Mouse (Mus musculus) hindbrain, embryonic 14.5 days (tissue): ENCODE measurements around the gene Mei1. TPM values are rescaled to one million over a fixed set of nuclear protein-coding genes. Genes with fewer than 3 reads are reported as not detected.

Source experiments
- ATAC-seq: fragments of 200-750 bp; cut with Nextera tagmentation; 2 replicates; pipeline ENCODE4 v1.8.0; 2017; ENCODE audit warnings: moderate number of reproducible peaks, mild to moderate bottlenecking, moderate TSS enrichment, moderate library complexity; ENCODE audit not compliant: low FRiP score
- DNase-seq: peaks from one replicate; pipeline ENCODE4 v3.0.0-alpha.2; 2015; ENCODE audit warnings: low spot score
- H3K27ac ChIP-seq: fragments of 300-500 bp; sonication (generic); 2 replicates; pipeline ENCODE4 v1.5.1; 2014; ENCODE audit warnings: mild to moderate bottlenecking, moderate library complexity
- H3K27me3 ChIP-seq: fragments of 300-500 bp; sonication (generic); 2 replicates; pipeline ENCODE4 v1.6.1; 2014; ENCODE audit warnings: mild to moderate bottlenecking, low read length, mixed read lengths; ENCODE audit not compliant: control insufficient read depth, insufficient read depth
- H3K36me3 ChIP-seq: fragments of 300-500 bp; sonication (generic); replicated peaks from 2 replicates; pipeline ENCODE4 v1.6.1; 2014; ENCODE audit not compliant: control insufficient read depth, insufficient read depth
- H3K4me1 ChIP-seq: fragments of 300-500 bp; sonication (generic); replicated peaks from 2 replicates; pipeline ENCODE4 v1.6.1; 2014; ENCODE audit warnings: antibody characterized with exemption, low read length, mixed read lengths; ENCODE audit not compliant: control insufficient read depth, insufficient read depth
- H3K4me2 ChIP-seq: fragments of 300-500 bp; sonication (generic); replicated peaks from 2 replicates; pipeline ENCODE4 v1.6.1; 2014; ENCODE audit warnings: mild to moderate bottlenecking, moderate library complexity
- H3K4me3 ChIP-seq: fragments of 300-500 bp; sonication (generic); replicated peaks from 2 replicates; pipeline ENCODE4 v1.5.1; 2014; ENCODE audit warnings: mild to moderate bottlenecking, low read length
- H3K9ac ChIP-seq: fragments of 300-500 bp; sonication (generic); 2 replicates; pipeline ENCODE4 v1.6.1; 2014
- H3K9me3 ChIP-seq: fragments of 300-500 bp; sonication (generic); 2 replicates; pipeline ENCODE4 v1.6.1; 2016; ENCODE audit warnings: low read length; ENCODE audit not compliant: control insufficient read depth
- WGBS: fragments of 180-500 bp; shearing (Covaris S2); extraction: QIAGEN DNeasy Blood & Tissue Kit; methylation state at CpG from one replicate; pipeline ENCODE4 v1.1.7; 2014; 5-methylcytosine and 5-hydroxymethylcytosine counted together
- polyA plus RNA-seq: library from polyadenylated mRNA; unstranded; fragments of >200 nt; fragmentation: Nextera tagmentation; extraction: Ambion mirVana; gene quantifications from 2 replicates; pipeline ENCODE4 v1.2.1, GENCODE M21; 2014

Mei1 gene
- polyA plus RNA-seq, 1 experiment from 2014 or later = 0.09 TPM

GRCm38 (mm10) chr15:82165332-82166239 lies 95.8 kb downstream of the Mei1 start:
- H3K4me1 ChIP-seq = peaks cover 37% of the 10 kb centered on the region
- H3K4me3 ChIP-seq = no peak overlapping the region
- H3K27me3 ChIP-seq = no peaks in the 10 kb centered on the region
- no peak overlapping the region for H3K9ac ChIP-seq
- peaks cover 10% of the 10 kb centered on the region; the same call in 1 of the 2 replicates for H3K36me3 ChIP-seq
- ATAC-seq (no peak), DNase-seq (peak; percentile 65)
- no peak overlapping the region for H3K4me2 ChIP-seq
- H3K27ac ChIP-seq = no peak overlapping the region
- 56% methylated on average over 8 of the region's 8 CpGs for WGBS
- H3K9me3 ChIP-seq = no peaks in the 10 kb centered on the region

- ATAC-seq (no peak), DNase-seq (no peak)
- no peaks in the 10 kb centered on the region for H3K27me3 ChIP-seq
- H3K9ac ChIP-seq = no peak overlapping the region
- peaks cover 18% of the 10 kb centered on the region for H3K36me3 ChIP-seq
- H3K4me2 ChIP-seq = no peak overlapping the region
- no peak overlapping the region for H3K27ac ChIP-seq
- no peaks in the 10 kb centered on the region for H3K9me3 ChIP-seq
- H3K4me3 ChIP-seq = no peak overlapping the region
- 52% methylated on average over 22 of the region's 22 CpGs for WGBS
- H3K4me1 ChIP-seq = peaks cover 32% of the 10 kb centered on the region
Measured at GRCm38 (mm10) chr15:82166240-82167100, 96.7 kb downstream of the Mei1 start.

GRCm38 (mm10) chr15:82167201-82168168 lies 97.7 kb downstream of the Mei1 start:
- DNase-seq (no peak), ATAC-seq (no peak)
- Histone ChIP-seq H3K4me3 (no peak overlapping the region), H3K27me3 (no peaks in the 10 kb centered on the region), H3K27ac (no peak overlapping the region), H3K36me3 (peaks cover 29% of the 10 kb centered on the region), H3K4me2 (no peak overlapping the region), H3K4me1 (peaks cover 30% of the 10 kb centered on the region), H3K9me3 (no peaks in the 10 kb centered on the region), H3K9ac (no peak overlapping the region)
- 55% methylated on average over 23 of the region's 23 CpGs for WGBS

- whole genome bisulfite sequencing = 83% methylated on average over 5 of the region's 5 CpGs
- Histone ChIP-seq H3K4me2 (no peak overlapping the region), H3K27ac (peak overlapping the region; percentile 22; the same call in 1 of the 2 replicates), H3K36me3 (peaks cover 50% of the 10 kb centered on the region), H3K9ac (no peak overlapping the region), H3K9me3 (no peaks in the 10 kb centered on the region), H3K4me3 (no peak overlapping the region), H3K27me3 (no peaks in the 10 kb centered on the region), H3K4me1 (peaks cover 30% of the 10 kb centered on the region)
- ATAC-seq = no peak
- no peak for DNase-seq
Measured at GRCm38 (mm10) chr15:82169671-82170070, 99.9 kb downstream of the Mei1 start.

- H3K27ac ChIP-seq = peak overlapping the region; percentile 27; the same call in 1 of the 2 replicates
- H3K36me3 ChIP-seq = peaks cover 61% of the 10 kb centered on the region
- ATAC-seq (peak; percentile 66), DNase-seq (peak; percentile 56)
- 70% methylated on average over 36 of the region's 36 CpGs for WGBS
- peaks cover 25% of the 10 kb centered on the region for H3K4me1 ChIP-seq
- H3K9ac ChIP-seq = no peak overlapping the region
- H3K27me3 ChIP-seq = no peaks in the 10 kb centered on the region
- H3K4me2 ChIP-seq = no peak overlapping the region
- H3K9me3 ChIP-seq = no peaks in the 10 kb centered on the region
- H3K4me3 ChIP-seq = no peak overlapping the region
Measured at GRCm38 (mm10) chr15:82170437-82171377, 100.9 kb downstream of the Mei1 start.

- peaks cover 80% of the 10 kb centered on the region for H3K36me3 ChIP-seq
Measured at GRCm38 (mm10) chr15:82172648-82173047, 102.9 kb downstream of the Mei1 start.

GRCm38 (mm10) chr15:82175091-82175490 lies 105.3 kb downstream of the Mei1 start:
- Histone ChIP-seq H3K36me3 (peaks cover 99% of the 10 kb centered on the region), H3K27me3 (no peaks in the 10 kb centered on the region), H3K9me3 (no peaks in the 10 kb centered on the region), H3K9ac (no peak overlapping the region), H3K27ac (no peak overlapping the region), H3K4me2 (no peak overlapping the region), H3K4me1 (no peaks in the 10 kb centered on the region), H3K4me3 (no peak overlapping the region)
- DNase-seq (no peak), ATAC-seq (no peak)
- 95% methylated on average over 9 of the region's 9 CpGs for WGBS

More at GRCm38 (mm10) chr15:82172648-82173047, 102.9 kb downstream of the Mei1 start:
- Histone ChIP-seq H3K4me2 (no peak overlapping the region), H3K4me1 (peaks cover 8% of the 10 kb centered on the region), H3K9me3 (no peaks in the 10 kb centered on the region), H3K27ac (no peak overlapping the region), H3K4me3 (no peak overlapping the region), H3K27me3 (no peaks in the 10 kb centered on the region), H3K9ac (no peak overlapping the region)
- ATAC-seq (no peak), DNase-seq (no peak)
- 81% methylated on average over 8 of the region's 8 CpGs for WGBS
